Mouse (Mus musculus) midbrain, embryonic 10.5 days (tissue): ENCODE data around the gene Uba2. TPM values are rescaled to one million over a fixed set of nuclear protein-coding genes. Genes with fewer than 3 reads are reported as not detected.

Experiments
- DNase-seq: peaks from one replicate; pipeline ENCODE4 v3.0.0-alpha.2; 2017; ENCODE audit warnings: low spot score
- H3K27ac ChIP-seq: fragments of 300-500 bp; sonication (generic); replicated peaks from 2 replicates; pipeline ENCODE4 v1.5.1; 2016; ENCODE audit warnings: mild to moderate bottlenecking
- H3K27me3 ChIP-seq: fragments of 300-500 bp; sonication (generic); 2 replicates; pipeline ENCODE4 v1.6.1; 2016; ENCODE audit warnings: low read depth, mild to moderate bottlenecking; ENCODE audit not compliant: poor library complexity, severe bottlenecking
- H3K36me3 ChIP-seq: fragments of 300-500 bp; sonication (generic); 2 replicates; pipeline ENCODE4 v1.6.1; 2016; ENCODE audit warnings: mild to moderate bottlenecking, moderate library complexity
- H3K4me1 ChIP-seq: fragments of 300-500 bp; sonication (generic); 2 replicates; pipeline ENCODE4 v1.6.1; 2016
- H3K4me3 ChIP-seq: fragments of 300-500 bp; sonication (generic); 2 replicates; pipeline ENCODE4 v1.5.1; 2016; ENCODE audit warnings: mild to moderate bottlenecking, moderate library complexity
- H3K9me3 ChIP-seq: fragments of 300-500 bp; sonication (generic); replicated peaks from 2 replicates; pipeline ENCODE4 v1.6.1; 2016; ENCODE audit warnings: mild to moderate bottlenecking
- WGBS: fragments of 180-500 bp; shearing (Covaris S2); methylation state at CpG from one replicate; pipeline ENCODE4 v1.1.7; 2016; 5-methylcytosine and 5-hydroxymethylcytosine counted together
- polyA plus RNA-seq: library from polyadenylated mRNA; unstranded; fragments of >200 nt; fragmentation: Nextera tagmentation; extraction: Ambion mirVana; gene quantifications from 2 replicates; pipeline ENCODE4 v1.2.1, GENCODE M21; 2016

The Uba2 gene
- polyA plus RNA-seq, 1 experiment from 2014 or later, result 288 TPM

DNA sequence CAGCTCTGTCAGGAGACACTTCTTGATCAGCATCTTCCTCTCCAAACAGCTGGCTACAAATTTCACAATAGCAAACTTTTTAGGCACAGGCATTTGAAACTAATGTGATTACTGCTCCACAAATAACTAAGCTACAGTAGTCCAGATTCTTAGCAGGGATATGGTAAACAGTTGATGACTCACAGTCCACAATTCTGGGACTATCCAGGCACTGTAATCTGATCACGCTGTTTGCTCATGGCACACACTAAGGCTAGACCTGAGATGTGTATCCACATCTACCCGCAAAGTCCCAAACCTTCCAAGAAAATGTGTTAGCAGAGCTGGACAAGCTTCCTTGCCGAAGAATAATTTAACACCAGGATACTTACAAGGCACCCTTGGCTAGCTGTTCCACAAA lies 11.4 kb downstream of the Uba2 start:
- Histone ChIP-seq H3K27ac (no peak overlapping the region), H3K4me1 (no peaks in the 10 kb centered on the region), H3K4me3 (no peak overlapping the region), H3K36me3 (peaks cover 98% of the 10 kb centered on the region), H3K9me3 (no peaks in the 10 kb centered on the region), H3K27me3 (no peaks in the 10 kb centered on the region)
- DNase-seq, result no peak
- 97% methylated on average over 3 of the region's 3 CpGs for WGBS

GRCm38 (mm10) chr7:34147193-34147592 lies 22.2 kb downstream of the Uba2 start:
- Histone ChIP-seq H3K4me3 (no peak overlapping the region), H3K9me3 (no peaks in the 10 kb centered on the region; the same call in 1 of the 2 replicates), H3K27me3 (no peaks in the 10 kb centered on the region), H3K4me1 (no peaks in the 10 kb centered on the region), H3K36me3 (peaks cover 100% of the 10 kb centered on the region), H3K27ac (no peak overlapping the region)
- 93% methylated on average over 4 of the region's 4 CpGs for WGBS
- DNase-seq, result no peak

GRCm38 (mm10) chr7:34141123-34141522 lies 28.3 kb downstream of the Uba2 start:
- peaks cover 69% of the 10 kb centered on the region for H3K36me3 ChIP-seq

GRCm38 (mm10) chr7:34139493-34139892 lies 29.9 kb downstream of the Uba2 start:
- DNase-seq, result no peak
- H3K9me3 ChIP-seq, result no peaks in the 10 kb centered on the region
- H3K4me1 ChIP-seq, result no peaks in the 10 kb centered on the region
- H3K4me3 ChIP-seq, result no peak overlapping the region
- H3K27ac ChIP-seq, result no peak overlapping the region
- WGBS, result 93% methylated on average over 6 of the region's 6 CpGs
- no peaks in the 10 kb centered on the region for H3K27me3 ChIP-seq
- peaks cover 52% of the 10 kb centered on the region for H3K36me3 ChIP-seq

More at GRCm38 (mm10) chr7:34141123-34141522, 28.3 kb downstream of the Uba2 start:
- Histone ChIP-seq H3K4me3 (no peak overlapping the region), H3K27me3 (no peaks in the 10 kb centered on the region), H3K27ac (no peak overlapping the region), H3K4me1 (no peaks in the 10 kb centered on the region), H3K9me3 (no peaks in the 10 kb centered on the region)
- no peak for DNase-seq
- 97% methylated on average over 13 of the region's 13 CpGs for WGBS

GRCm38 (mm10) chr7:34134336-34134735 lies 35.1 kb downstream of the Uba2 start:
- 84% methylated on average over 2 of the region's 2 CpGs for WGBS

DNA sequence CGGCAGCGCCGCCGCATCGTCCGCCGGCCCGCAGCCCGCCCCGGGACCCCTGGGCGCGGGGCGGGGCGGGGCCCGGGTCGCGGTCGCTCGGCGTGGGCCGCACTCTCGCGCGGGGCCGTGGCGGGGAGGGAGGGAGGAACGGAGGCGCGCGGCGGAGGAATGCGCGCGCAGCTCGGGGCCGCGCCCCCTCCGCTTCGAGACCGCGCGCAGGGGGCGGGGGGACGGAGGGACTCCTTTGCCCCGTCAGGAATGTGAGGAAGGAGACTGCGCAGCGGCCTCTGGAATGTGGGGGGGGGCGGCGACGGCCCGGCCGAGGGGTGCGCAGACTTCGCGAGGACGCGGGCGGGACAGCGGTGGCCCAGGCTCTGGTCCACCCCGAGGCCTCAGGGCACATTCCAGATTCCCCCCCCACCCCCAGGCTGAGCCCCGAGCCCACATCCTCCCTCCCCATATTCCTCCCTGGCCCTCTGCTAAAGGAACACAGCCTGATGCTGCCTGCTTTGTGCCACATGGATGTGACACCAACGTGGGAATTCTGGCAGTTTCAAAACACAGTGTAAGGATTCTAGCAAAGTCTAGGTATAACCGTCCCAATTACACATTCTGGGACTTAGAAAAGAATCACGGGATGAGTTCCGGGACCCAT lies 36.2 kb downstream of the Uba2 start, which contains the start of gene Wtip:
TSS of gene Wtip (minus strand) at position 152 of the 646 bp plus-strand sequence.
- H3K4me1 ChIP-seq, result peaks cover 36% of the 10 kb centered on the region
- H3K4me3 ChIP-seq, result peak within 1 kb of the TSS; percentile 78
- H3K36me3 ChIP-seq, result peaks cover 4% of the 10 kb centered on the region; the same call in 1 of the 2 replicates
- peak within 1 kb of the TSS; percentile 92 for H3K27ac ChIP-seq
- WGBS, result 3% methylated on average over 50 of the region's 65 CpGs
- H3K27me3 ChIP-seq, result no peaks in the 10 kb centered on the region
- peak; percentile 87 for DNase-seq
- H3K9me3 ChIP-seq, result no peaks in the 10 kb centered on the region

More at GRCm38 (mm10) chr7:34134336-34134735, 35.1 kb downstream of the Uba2 start:
- Histone ChIP-seq H3K9me3 (no peaks in the 10 kb centered on the region), H3K27ac (no peak overlapping the region), H3K36me3 (peaks cover under 1% of the 10 kb centered on the region; the same call in 1 of the 2 replicates), H3K4me3 (no peak overlapping the region), H3K27me3 (no peaks in the 10 kb centered on the region), H3K4me1 (peaks cover 36% of the 10 kb centered on the region)
- DNase-seq, result no peak

- peaks cover 10% of the 10 kb centered on the region for H3K36me3 ChIP-seq
- peak; percentile 66 for DNase-seq
- peak overlapping the region; percentile 92 for H3K27ac ChIP-seq
- peak overlapping the region; percentile 78 for H3K4me3 ChIP-seq
- H3K9me3 ChIP-seq, result no peaks in the 10 kb centered on the region
- H3K27me3 ChIP-seq, result no peaks in the 10 kb centered on the region
- H3K4me1 ChIP-seq, result peaks cover 36% of the 10 kb centered on the region
- WGBS, result 1% methylated on average over 116 of the region's 116 CpGs
These were observed 36.9 kb downstream of the Uba2 start for GRCm38 (mm10) chr7:34132355-34133079.

DNA sequence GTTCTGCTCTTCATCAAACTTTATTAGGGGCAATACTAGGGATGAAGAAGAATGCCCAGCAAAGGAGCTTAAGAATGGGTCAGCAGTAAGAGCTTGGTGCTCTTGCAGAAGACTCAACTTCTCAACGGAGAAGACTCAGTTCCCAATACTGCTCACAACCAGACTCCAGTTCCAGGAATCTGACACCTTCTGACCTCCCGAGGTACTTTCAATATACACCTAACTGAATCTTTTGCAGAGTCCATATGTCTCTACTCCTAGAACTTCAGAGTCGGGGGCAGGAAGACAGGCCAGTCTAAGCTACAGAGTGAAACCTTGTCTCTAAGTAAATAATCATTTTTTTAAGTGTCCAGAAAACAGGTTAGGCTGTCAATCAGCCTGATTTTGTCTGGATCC lies 37.4 kb downstream of the Uba2 start:
- DNase-seq, result no peak
- H3K27ac ChIP-seq, result peak overlapping the region; percentile 92
- peaks cover 16% of the 10 kb centered on the region for H3K36me3 ChIP-seq
- peaks cover 3% of the 10 kb centered on the region; the same call in 1 of the 2 replicates for H3K9me3 ChIP-seq
- H3K4me3 ChIP-seq, result peak overlapping the region; percentile 78
- WGBS, result 27% methylated on average over 3 of the region's 3 CpGs
- H3K27me3 ChIP-seq, result no peaks in the 10 kb centered on the region
- H3K4me1 ChIP-seq, result peaks cover 36% of the 10 kb centered on the region

DNA sequence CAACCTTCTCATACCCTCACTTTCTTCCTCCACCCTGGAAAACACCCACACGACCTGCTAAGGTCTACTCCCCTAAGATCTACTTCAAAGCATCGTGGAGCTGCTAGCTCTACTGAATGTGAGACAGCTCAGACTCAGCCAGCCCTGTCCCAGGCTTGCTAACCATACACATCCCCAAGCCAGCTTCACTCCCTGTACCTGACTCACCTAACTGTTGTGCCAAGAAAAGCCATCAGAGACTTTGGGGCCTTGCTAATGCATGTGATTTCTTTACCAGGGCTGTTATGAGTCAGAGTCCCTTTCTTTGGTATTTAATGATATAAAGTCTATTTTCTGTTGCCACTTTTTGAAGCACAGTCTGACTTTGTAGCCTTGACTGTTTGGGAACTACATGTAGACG lies 38.3 kb downstream of the Uba2 start:
- Histone ChIP-seq H3K27me3 (no peaks in the 10 kb centered on the region), H3K9me3 (peaks cover 10% of the 10 kb centered on the region; the same call in 1 of the 2 replicates), H3K4me1 (peaks cover 36% of the 10 kb centered on the region), H3K36me3 (peaks cover 24% of the 10 kb centered on the region), H3K4me3 (peak overlapping the region; percentile 78; the same call in 1 of the 2 replicates), H3K27ac (no peak overlapping the region)
- WGBS, result 87% methylated on average over 3 of the region's 3 CpGs
- DNase-seq, result no peak

GRCm38 (mm10) chr7:34126291-34126690 lies 43.1 kb downstream of the Uba2 start:
- H3K9me3 ChIP-seq, result peaks cover 10% of the 10 kb centered on the region; the same call in 1 of the 2 replicates
- no peaks in the 10 kb centered on the region for H3K27me3 ChIP-seq
- peaks cover 11% of the 10 kb centered on the region for H3K4me1 ChIP-seq
- peaks cover 47% of the 10 kb centered on the region for H3K36me3 ChIP-seq
- DNase-seq, result no peak
- no peak overlapping the region for H3K4me3 ChIP-seq
- 88% methylated on average over 3 of the region's 3 CpGs for WGBS
- no peak overlapping the region for H3K27ac ChIP-seq

DNA sequence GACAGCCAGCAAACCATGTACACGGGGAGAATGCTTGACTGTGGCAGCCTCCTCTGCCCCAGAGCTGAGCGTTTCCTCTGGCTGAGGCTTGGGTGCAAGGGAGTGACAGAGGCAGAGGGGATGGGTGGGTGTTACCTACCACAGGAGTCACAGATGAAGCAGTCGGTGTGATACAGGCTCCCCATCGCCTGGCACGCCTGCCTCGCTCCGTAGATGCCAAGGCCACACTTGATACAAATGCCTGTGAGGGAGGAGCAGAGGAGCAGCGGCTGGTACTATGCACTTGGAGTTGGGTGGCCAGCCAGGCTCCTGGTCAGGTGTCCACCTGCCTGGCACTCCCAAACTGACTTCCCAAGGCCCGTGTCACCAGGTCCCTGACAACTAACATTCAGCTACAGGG lies 44.1 kb downstream of the Uba2 start:
- WGBS, result 89% methylated on average over 9 of the region's 9 CpGs
- H3K27me3 ChIP-seq, result no peaks in the 10 kb centered on the region
- peaks cover 52% of the 10 kb centered on the region for H3K36me3 ChIP-seq
- H3K4me1 ChIP-seq, result peaks cover 2% of the 10 kb centered on the region
- H3K9me3 ChIP-seq, result peaks cover 10% of the 10 kb centered on the region; the same call in 1 of the 2 replicates
- H3K4me3 ChIP-seq, result no peak overlapping the region
- DNase-seq, result no peak
- H3K27ac ChIP-seq, result no peak overlapping the region

DNA sequence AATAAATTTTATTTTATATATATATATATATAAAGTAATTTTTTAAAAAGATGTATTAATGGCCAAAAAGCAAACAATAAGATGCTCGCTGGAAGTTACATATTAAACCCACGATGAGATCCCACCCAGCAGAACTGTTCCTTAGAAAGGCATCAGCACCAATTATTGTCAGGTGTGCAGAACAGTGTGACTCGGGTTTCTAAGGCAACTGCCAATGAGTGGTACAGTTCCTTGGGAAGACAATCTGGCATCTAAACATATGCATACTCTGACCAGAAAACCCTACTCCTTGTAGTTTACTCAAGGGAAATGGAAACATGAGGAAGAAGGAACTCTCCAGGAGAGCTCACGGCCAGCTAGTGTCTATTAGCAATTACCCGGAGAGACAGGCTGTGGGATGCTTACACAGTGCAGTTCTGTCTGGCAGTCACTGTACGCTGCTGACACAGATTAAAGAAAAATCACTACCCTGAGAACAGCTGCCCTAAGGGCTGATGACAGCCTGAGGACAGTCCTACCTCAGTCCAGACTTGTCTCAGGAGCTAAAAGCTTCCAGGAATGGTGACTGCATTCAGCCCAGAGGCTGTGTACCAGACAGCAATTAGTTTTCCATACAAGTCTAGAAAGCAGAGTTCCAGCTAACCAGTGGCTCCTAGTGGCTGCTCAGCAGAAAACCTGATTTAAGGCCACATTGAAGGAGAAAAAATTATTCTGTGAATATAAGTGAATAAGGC lies 46.2 kb downstream of the Uba2 start:
- Histone ChIP-seq H3K27ac (no peak overlapping the region), H3K27me3 (no peaks in the 10 kb centered on the region), H3K36me3 (peaks cover 62% of the 10 kb centered on the region), H3K4me1 (no peaks in the 10 kb centered on the region), H3K4me3 (no peak overlapping the region), H3K9me3 (peaks cover 10% of the 10 kb centered on the region; the same call in 1 of the 2 replicates)
- no peak for DNase-seq
- WGBS, result 90% methylated on average over 6 of the region's 6 CpGs
